Mouse (Mus musculus): ENCODE data around the gene Mpo.

- TF ChIP-seq CTCF (IDR thresholded peaks at IDR 0.05; ENCODE audit: insufficient read depth, low read depth, low read length) (no peak), POLR2A (IDR thresholded peaks at IDR 0.05; ENCODE audit: insufficient read depth, low read depth, low read length) (no peak)
Observed at GRCm38 (mm10) chr11:87750521-87750920, 42.9 kb upstream of the Mpo start.

All from olfactory bulb, adult 2 months (tissue).